Mouse (Mus musculus) C2C12 (cell line): ENCODE measurements at regions not wholly inside any gene's neighbourhood (a gene's known extent, or its start where the extent isn't known, plus 50 kb on each side); places are given as distances from the start of the nearest gene placed in this dataset.

Experiments
- CTCF ChIP-seq: IDR thresholded peaks from one replicate; pipeline ENCODE4 v1.5.1; 2011; ENCODE audit not compliant: control insufficient read depth, insufficient read depth, insufficient read length
- USF1 ChIP-seq: IDR thresholded peaks from one replicate; pipeline ENCODE4 v1.6.1; 2011; ENCODE audit warnings: low read depth, mild to moderate bottlenecking, control low read depth, moderate library complexity

DNA sequence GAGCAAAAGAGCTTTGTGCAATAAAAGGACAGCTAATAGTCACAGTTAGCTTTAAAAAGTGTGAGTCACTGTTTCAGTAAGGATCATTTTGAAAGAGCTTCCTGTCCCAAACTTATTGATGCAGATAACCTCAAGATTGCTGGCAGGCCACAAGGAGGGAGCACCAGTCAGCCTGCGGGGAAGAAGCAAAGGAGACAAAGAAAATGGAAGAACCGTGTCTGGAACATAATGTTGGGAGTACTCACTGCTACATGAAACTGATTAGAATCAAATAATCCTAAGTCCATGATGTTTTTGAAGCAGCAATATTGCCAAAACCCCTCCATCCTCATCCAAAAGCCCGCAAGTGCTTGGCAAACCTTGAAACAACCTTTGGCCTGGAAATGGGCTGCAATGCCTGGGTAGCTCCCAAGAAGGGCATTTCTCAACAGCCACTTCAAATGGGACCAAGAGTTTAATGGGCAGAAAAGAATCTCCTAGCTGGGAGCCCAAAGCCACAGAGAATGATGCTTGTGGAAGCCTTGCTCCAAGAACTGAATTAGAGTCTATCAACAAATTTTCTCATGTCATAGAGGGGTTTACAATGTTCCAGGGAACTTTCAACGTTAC lies 481.0 kb upstream of the Tnc start:
- TF ChIP-seq CTCF: no peak
- TF ChIP-seq USF1: no peak
